Mouse (Mus musculus) left cerebral cortex, adult 11 months (tissue): Measurements from ENCODE around the gene Sash1.

ENCODE experiments used
- DNase-seq: peaks from one replicate; pipeline ENCODE4 v3.0.0; 2022; ENCODE audit warnings: low spot score

The Sash1 gene

GRCm38 (mm10) chr10:8682341-8682740, 203.5 kb downstream of the Sash1 start:
- no peak for DNase-seq

- no peak for DNase-seq
These were observed 209.1 kb downstream of the Sash1 start for GRCm38 (mm10) chr10:8676722-8677121.
